Mouse (Mus musculus): ENCODE data around the gene Kcnk13. TPM values are rescaled to one million over a fixed set of nuclear protein-coding genes. Genes with fewer than 3 reads are reported as not detected.
A peak's percentile ranks its signal among the peaks of the same experiment; 100 is the strongest.

The Kcnk13 gene
- polyA plus RNA-seq, 1 experiment from 2014 or later: 0.37 TPM

GRCm38 (mm10) chr12:99995951-99996350 is 31.7 kb downstream of the Kcnk13 start:
- no peak overlapping the region for H3K4me2 ChIP-seq (ENCODE audit: low read length)
- ATAC-seq (replicated peaks; ENCODE audit: low FRiP score, low TSS enrichment, low read depth) (no peak), DNase-seq (ENCODE audit: low spot score) (no peak)
- H3K27me3 ChIP-seq (replicated peaks; ENCODE audit: control insufficient read depth, insufficient read depth, low read length): no peaks in the 10 kb centered on the region
- no peaks in the 10 kb centered on the region for H3K9me3 ChIP-seq (ENCODE audit: control insufficient read depth, low read length)
- 92% methylated on average over 5 of the region's 5 CpGs for WGBS
- H3K36me3 ChIP-seq (ENCODE audit: control insufficient read depth, insufficient read depth, low read length): no peaks in the 10 kb centered on the region
- no peak overlapping the region for H3K27ac ChIP-seq (ENCODE audit: low read depth)
- no peaks in the 10 kb centered on the region for H3K4me1 ChIP-seq (replicated peaks; ENCODE audit: control insufficient read depth, insufficient read depth, low read length)
- no peak overlapping the region for H3K9ac ChIP-seq (ENCODE audit: low read length)
- no peak overlapping the region for H3K4me3 ChIP-seq (ENCODE audit: low read depth, low read length)

- Histone ChIP-seq H3K4me3 (ENCODE audit: low read depth, low read length) (no peak overlapping the region), H3K27me3 (replicated peaks; ENCODE audit: control insufficient read depth, insufficient read depth, low read length) (no peaks in the 10 kb centered on the region), H3K4me1 (replicated peaks; ENCODE audit: control insufficient read depth, insufficient read depth, low read length) (no peaks in the 10 kb centered on the region), H3K9me3 (ENCODE audit: control insufficient read depth, low read length) (no peaks in the 10 kb centered on the region), H3K27ac (ENCODE audit: low read depth) (no peak overlapping the region), H3K36me3 (ENCODE audit: control insufficient read depth, insufficient read depth, low read length) (no peaks in the 10 kb centered on the region), H3K9ac (ENCODE audit: low read length) (no peak overlapping the region), H3K4me2 (ENCODE audit: low read length) (no peak overlapping the region)
- ATAC-seq (replicated peaks; ENCODE audit: low FRiP score, low TSS enrichment, low read depth) (no peak), DNase-seq (ENCODE audit: low spot score) (no peak)
- WGBS: 88% methylated on average over 5 of the region's 5 CpGs
Measured at GRCm38 (mm10) chr12:99999726-100000125, 35.4 kb downstream of the Kcnk13 start.

- H3K9me3 ChIP-seq (ENCODE audit: control insufficient read depth, low read length): no peaks in the 10 kb centered on the region
- H3K36me3 ChIP-seq (ENCODE audit: control insufficient read depth, insufficient read depth, low read length): no peaks in the 10 kb centered on the region
- no peak for DNase-seq (ENCODE audit: low spot score)
- no peak overlapping the region for H3K27ac ChIP-seq (ENCODE audit: low read depth)
- H3K9ac ChIP-seq (ENCODE audit: low read length): no peak overlapping the region
- no peaks in the 10 kb centered on the region for H3K4me1 ChIP-seq (replicated peaks; ENCODE audit: control insufficient read depth, insufficient read depth, low read length)
- 86% methylated on average over 7 of the region's 7 CpGs for WGBS
- H3K27me3 ChIP-seq (replicated peaks; ENCODE audit: control insufficient read depth, insufficient read depth, low read length): no peaks in the 10 kb centered on the region
- no peak overlapping the region for H3K4me2 ChIP-seq (ENCODE audit: low read length)
- ATAC-seq (replicated peaks; ENCODE audit: low FRiP score, low TSS enrichment, low read depth): no peak
- H3K4me3 ChIP-seq (ENCODE audit: low read depth, low read length): no peak overlapping the region
Measured at GRCm38 (mm10) chr12:100000381-100000780, 36.1 kb downstream of the Kcnk13 start.

GRCm38 (mm10) chr12:100001246-100001645 is 36.9 kb downstream of the Kcnk13 start:
- DNase-seq (ENCODE audit: low spot score): no peak
- Histone ChIP-seq H3K9ac (ENCODE audit: low read length) (no peak overlapping the region), H3K9me3 (ENCODE audit: control insufficient read depth, low read length) (no peaks in the 10 kb centered on the region), H3K4me3 (ENCODE audit: low read depth, low read length) (no peak overlapping the region), H3K36me3 (ENCODE audit: control insufficient read depth, insufficient read depth, low read length) (no peaks in the 10 kb centered on the region), H3K27ac (ENCODE audit: low read depth) (no peak overlapping the region), H3K4me2 (ENCODE audit: low read length) (no peak overlapping the region), H3K27me3 (replicated peaks; ENCODE audit: control insufficient read depth, insufficient read depth, low read length) (no peaks in the 10 kb centered on the region), H3K4me1 (replicated peaks; ENCODE audit: control insufficient read depth, insufficient read depth, low read length) (no peaks in the 10 kb centered on the region)
- 92% methylated on average over 3 of the region's 3 CpGs for WGBS
- ATAC-seq (replicated peaks; ENCODE audit: low FRiP score, low TSS enrichment, low read depth): no peak

- DNase-seq (ENCODE audit: low spot score): no peak
- WGBS: 58% methylated on average over 3 of the region's 3 CpGs
Measured at GRCm38 (mm10) chr12:100001910-100002309, 37.6 kb downstream of the Kcnk13 start.

GRCm38 (mm10) chr12:100002914-100003587 is 38.8 kb downstream of the Kcnk13 start:
- no peaks in the 10 kb centered on the region for H3K9me3 ChIP-seq (ENCODE audit: control insufficient read depth, low read length)
- H3K27ac ChIP-seq (ENCODE audit: low read depth): no peak overlapping the region
- no peak overlapping the region for H3K4me3 ChIP-seq (ENCODE audit: low read depth, low read length)
- no peak for ATAC-seq (replicated peaks; ENCODE audit: low FRiP score, low TSS enrichment, low read depth)
- H3K36me3 ChIP-seq (ENCODE audit: control insufficient read depth, insufficient read depth, low read length): no peaks in the 10 kb centered on the region
- DNase-seq (ENCODE audit: low spot score): peak; percentile 62
- H3K27me3 ChIP-seq (replicated peaks; ENCODE audit: control insufficient read depth, insufficient read depth, low read length): no peaks in the 10 kb centered on the region
- no peak overlapping the region for H3K4me2 ChIP-seq (ENCODE audit: low read length)
- no peak overlapping the region for H3K9ac ChIP-seq (ENCODE audit: low read length)
- H3K4me1 ChIP-seq (replicated peaks; ENCODE audit: control insufficient read depth, insufficient read depth, low read length): no peaks in the 10 kb centered on the region
- WGBS: 30% methylated on average over 8 of the region's 8 CpGs

More at GRCm38 (mm10) chr12:100001910-100002309, 37.6 kb downstream of the Kcnk13 start:
- Histone ChIP-seq H3K4me2 (ENCODE audit: low read length) (no peak overlapping the region), H3K4me3 (ENCODE audit: low read depth, low read length) (no peak overlapping the region), H3K9me3 (ENCODE audit: control insufficient read depth, low read length) (no peaks in the 10 kb centered on the region), H3K27ac (ENCODE audit: low read depth) (no peak overlapping the region), H3K27me3 (replicated peaks; ENCODE audit: control insufficient read depth, insufficient read depth, low read length) (no peaks in the 10 kb centered on the region), H3K4me1 (replicated peaks; ENCODE audit: control insufficient read depth, insufficient read depth, low read length) (no peaks in the 10 kb centered on the region), H3K9ac (ENCODE audit: low read length) (no peak overlapping the region), H3K36me3 (ENCODE audit: control insufficient read depth, insufficient read depth, low read length) (no peaks in the 10 kb centered on the region)
- ATAC-seq (replicated peaks; ENCODE audit: low FRiP score, low TSS enrichment, low read depth): no peak

GRCm38 (mm10) chr12:100005285-100005684 is 41.0 kb downstream of the Kcnk13 start:
- ATAC-seq (replicated peaks; ENCODE audit: low FRiP score, low TSS enrichment, low read depth) (no peak), DNase-seq (ENCODE audit: low spot score) (peak; percentile 9)
- 87% methylated on average over 5 of the region's 5 CpGs for WGBS
- H3K4me2 ChIP-seq (ENCODE audit: low read length): no peak overlapping the region
- no peaks in the 10 kb centered on the region for H3K36me3 ChIP-seq (ENCODE audit: control insufficient read depth, insufficient read depth, low read length)
- H3K27ac ChIP-seq (ENCODE audit: low read depth): no peak overlapping the region
- H3K27me3 ChIP-seq (replicated peaks; ENCODE audit: control insufficient read depth, insufficient read depth, low read length): no peaks in the 10 kb centered on the region
- H3K9ac ChIP-seq (ENCODE audit: low read length): no peak overlapping the region
- no peaks in the 10 kb centered on the region for H3K9me3 ChIP-seq (ENCODE audit: control insufficient read depth, low read length)
- H3K4me1 ChIP-seq (replicated peaks; ENCODE audit: control insufficient read depth, insufficient read depth, low read length): no peaks in the 10 kb centered on the region
- no peak overlapping the region for H3K4me3 ChIP-seq (ENCODE audit: low read depth, low read length)

GRCm38 (mm10) chr12:100006681-100007080 is 42.4 kb downstream of the Kcnk13 start:
- Histone ChIP-seq H3K27ac (ENCODE audit: low read depth) (no peak overlapping the region), H3K4me2 (ENCODE audit: low read length) (no peak overlapping the region), H3K36me3 (ENCODE audit: control insufficient read depth, insufficient read depth, low read length) (no peaks in the 10 kb centered on the region), H3K27me3 (replicated peaks; ENCODE audit: control insufficient read depth, insufficient read depth, low read length) (no peaks in the 10 kb centered on the region), H3K4me1 (replicated peaks; ENCODE audit: control insufficient read depth, insufficient read depth, low read length) (no peaks in the 10 kb centered on the region), H3K4me3 (ENCODE audit: low read depth, low read length) (no peak overlapping the region), H3K9me3 (ENCODE audit: control insufficient read depth, low read length) (no peaks in the 10 kb centered on the region), H3K9ac (ENCODE audit: low read length) (no peak overlapping the region)
- ATAC-seq (replicated peaks; ENCODE audit: low FRiP score, low TSS enrichment, low read depth) (no peak), DNase-seq (ENCODE audit: low spot score) (peak; percentile 15)
- WGBS: 59% methylated on average over 2 of the region's 2 CpGs

- no peak overlapping the region for H3K9ac ChIP-seq (ENCODE audit: low read length)
- H3K27me3 ChIP-seq (replicated peaks; ENCODE audit: control insufficient read depth, insufficient read depth, low read length): no peaks in the 10 kb centered on the region
- 91% methylated on average over 3 of the region's 3 CpGs for WGBS
- no peaks in the 10 kb centered on the region for H3K9me3 ChIP-seq (ENCODE audit: control insufficient read depth, low read length)
- no peak overlapping the region for H3K27ac ChIP-seq (ENCODE audit: low read depth)
- no peaks in the 10 kb centered on the region for H3K36me3 ChIP-seq (ENCODE audit: control insufficient read depth, insufficient read depth, low read length)
- no peaks in the 10 kb centered on the region for H3K4me1 ChIP-seq (replicated peaks; ENCODE audit: control insufficient read depth, insufficient read depth, low read length)
- DNase-seq (ENCODE audit: low spot score) (no peak), ATAC-seq (replicated peaks; ENCODE audit: low FRiP score, low TSS enrichment, low read depth) (no peak)
- no peak overlapping the region for H3K4me2 ChIP-seq (ENCODE audit: low read length)
- no peak overlapping the region for H3K4me3 ChIP-seq (ENCODE audit: low read depth, low read length)
Measured at GRCm38 (mm10) chr12:100012839-100013238, 48.5 kb downstream of the Kcnk13 start.
